Mouse (Mus musculus) CH12.LX (cell line): ENCODE results near the gene Tmem8.

Experiments used
- CHD2 ChIP-seq: IDR thresholded peaks from 2 replicates; pipeline ENCODE4 v1.6.1; 2011; ENCODE audit warnings: low read length, improper control_type of control experiment
- CTCF ChIP-seq, 2 experiments: IDR thresholded peaks in 1 of 2; conservative IDR thresholded peaks in 1 of 2; 2 replicates each; pipeline ENCODE4 v1.5.1; 2011 to 2012; ENCODE audit warnings: low read depth in 2 of 2, low read length in 2 of 2, improper control_type of control experiment in 1 of 2, inconsistent platforms in 1 of 2, mild to moderate bottlenecking in 1 of 2, moderate library complexity in 1 of 2
- EP300 ChIP-seq: IDR thresholded peaks from 2 replicates; pipeline ENCODE4 v1.6.1; 2011; ENCODE audit warnings: low read length, improper control_type of control experiment
- HCFC1 ChIP-seq: IDR thresholded peaks from 2 replicates; pipeline ENCODE4 v1.6.1; 2012; ENCODE audit warnings: low read depth, mild to moderate bottlenecking, inconsistent platforms, low read length, improper control_type of control experiment
- POLR2A ChIP-seq: IDR thresholded peaks from 2 replicates; pipeline ENCODE4 v1.6.1; 2011; ENCODE audit warnings: low read depth, mild to moderate bottlenecking, improper control_type of control experiment, low read length
- RAD21 ChIP-seq: IDR thresholded peaks from 2 replicates; pipeline ENCODE4 v1.6.1; 2011; ENCODE audit warnings: low read depth, mild to moderate bottlenecking, low read length, improper control_type of control experiment, moderate library complexity
- TCF12 ChIP-seq: IDR thresholded peaks from 2 replicates; pipeline ENCODE4 v1.6.1; 2014; ENCODE audit warnings: low read depth, mild to moderate bottlenecking, inconsistent platforms, low read length, improper control_type of control experiment
- USF1 ChIP-seq: IDR thresholded peaks from 2 replicates; pipeline ENCODE4 v1.6.1; 2014; ENCODE audit warnings: low read depth, mild to moderate bottlenecking, inconsistent platforms, low read length, improper control_type of control experiment
- USF2 ChIP-seq: conservative IDR thresholded peaks from 2 replicates; pipeline ENCODE4 v1.6.1; 2011; ENCODE audit warnings: low read depth, low read length, improper control_type of control experiment
- ZC3H11A ChIP-seq: IDR thresholded peaks from 2 replicates; pipeline ENCODE4 v1.6.1; 2012; ENCODE audit warnings: low read depth, mild to moderate bottlenecking, inconsistent platforms, low read length, improper control_type of control experiment

DNA sequence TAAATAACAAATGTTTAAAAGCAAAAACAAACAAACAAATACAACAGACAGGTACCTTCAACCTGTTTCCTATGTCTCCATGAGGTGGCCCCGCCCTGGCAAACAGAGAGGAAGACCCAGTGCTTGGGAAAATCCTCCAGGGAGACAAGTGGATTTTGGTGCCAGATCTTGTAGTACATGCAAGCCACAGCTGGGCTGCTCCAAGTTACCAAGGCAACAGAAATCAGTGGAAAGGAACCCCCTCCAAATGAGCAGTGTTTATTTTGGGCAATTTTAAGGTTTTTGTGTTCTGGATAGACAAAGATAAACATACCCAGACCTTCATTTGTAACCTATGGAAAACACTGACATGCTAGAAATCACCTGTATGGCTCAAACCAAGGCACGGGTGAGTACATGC is 34.2 kb upstream of the Tmem8 start:
- TF ChIP-seq CHD2 (no peak), POLR2A (no peak), USF1 (no peak), TCF12 (no peak), RAD21 (no peak), USF2 (no peak), ZC3H11A (no peak), EP300 (no peak), HCFC1 (no peak), CTCF (conservative IDR thresholded peaks at IDR 0.05 in 1 of 2, IDR thresholded peaks at IDR 0.05 in 1 of 2; ENCODE audit: low read depth in 2 of 2, low read length in 2 of 2) (no peak)
